Mouse (Mus musculus): ENCODE results near the gene Prrx2. TPM values are rescaled to one million over a fixed set of nuclear protein-coding genes. Genes with fewer than 3 reads are reported as not detected.
A peak's percentile ranks its signal among the peaks of the same experiment; 100 is the strongest.
"Not testable (repeated sequence)": the region's sequence is repeated elsewhere in the genome, so short reads cannot be mapped to it uniquely, and the experiment has no call there.

Prrx2 gene
- polyA plus RNA-seq, 1 experiment = not detected

GRCm38 (mm10) chr2:30904231-30904630, 69.5 kb downstream of the Prrx2 start:
- H3K27ac ChIP-seq (replicated peaks; ENCODE audit: low read depth, low read length) = no peak overlapping the region

GRCm38 (mm10) chr2:30904991-30905390, 70.2 kb downstream of the Prrx2 start:
- H3K27ac ChIP-seq (replicated peaks; ENCODE audit: low read depth, low read length) = no peak overlapping the region
- H3K4me1 ChIP-seq (ENCODE audit: control insufficient read depth, insufficient read depth, insufficient read length, low read length) = peaks cover 5% of the 10 kb centered on the region
- no peak overlapping the region for H3K4me3 ChIP-seq (ENCODE audit: insufficient read depth, low read depth, low read length)

More at GRCm38 (mm10) chr2:30904231-30904630, 69.5 kb downstream of the Prrx2 start:
- Histone ChIP-seq H3K4me3 (ENCODE audit: insufficient read depth, low read depth, low read length) (no peak overlapping the region), H3K4me1 (ENCODE audit: control insufficient read depth, insufficient read depth, insufficient read length, low read length) (peaks cover 5% of the 10 kb centered on the region)

- Histone ChIP-seq H3K4me1 (ENCODE audit: control insufficient read depth, insufficient read depth, insufficient read length, low read length) (peaks cover 5% of the 10 kb centered on the region), H3K4me3 (ENCODE audit: insufficient read depth, low read depth, low read length) (no peak overlapping the region), H3K27ac (replicated peaks; ENCODE audit: low read depth, low read length) (no peak overlapping the region)
Measured at GRCm38 (mm10) chr2:30905906-30906305, 71.1 kb downstream of the Prrx2 start.

- Histone ChIP-seq H3K27ac (replicated peaks; ENCODE audit: low read depth, low read length) (no peak overlapping the region), H3K4me1 (ENCODE audit: control insufficient read depth, insufficient read depth, insufficient read length, low read length) (peaks cover 5% of the 10 kb centered on the region)
Measured at GRCm38 (mm10) chr2:30906641-30907040, 71.9 kb downstream of the Prrx2 start.

GRCm38 (mm10) chr2:30912291-30912773, 77.6 kb downstream of the Prrx2 start:
- Histone ChIP-seq H3K4me1 (ENCODE audit: control insufficient read depth, insufficient read depth, insufficient read length, low read length) (peaks cover 12% of the 10 kb centered on the region), H3K4me3 (ENCODE audit: insufficient read depth, low read depth, low read length) (no peak overlapping the region), H3K27ac (replicated peaks; ENCODE audit: low read depth, low read length) (no peak overlapping the region)

More at GRCm38 (mm10) chr2:30906641-30907040, 71.9 kb downstream of the Prrx2 start:
- no peak overlapping the region for H3K4me3 ChIP-seq (ENCODE audit: insufficient read depth, low read depth, low read length)

GRCm38 (mm10) chr2:30913022-30913421, 78.2 kb downstream of the Prrx2 start:
- Histone ChIP-seq H3K4me1 (ENCODE audit: control insufficient read depth, insufficient read depth, insufficient read length, low read length) (peaks cover 12% of the 10 kb centered on the region), H3K27ac (replicated peaks; ENCODE audit: low read depth, low read length) (0 out of 2 replicates have a peak overlapping the region, but pooled peaks have one; percentile 8), H3K4me3 (ENCODE audit: insufficient read depth, low read depth, low read length) (no peak overlapping the region)

GRCm38 (mm10) chr2:30914836-30915235, 80.1 kb downstream of the Prrx2 start:
- Histone ChIP-seq H3K4me1 (ENCODE audit: control insufficient read depth, insufficient read depth, insufficient read length, low read length) (peaks cover 12% of the 10 kb centered on the region), H3K4me3 (ENCODE audit: insufficient read depth, low read depth, low read length) (no peak overlapping the region), H3K27ac (replicated peaks; ENCODE audit: low read depth, low read length) (no peak overlapping the region)

GRCm38 (mm10) chr2:30915376-30915775, 80.6 kb downstream of the Prrx2 start:
- Histone ChIP-seq H3K27ac (replicated peaks; ENCODE audit: low read depth, low read length) (no peak overlapping the region), H3K4me1 (ENCODE audit: control insufficient read depth, insufficient read depth, insufficient read length, low read length) (peaks cover 12% of the 10 kb centered on the region), H3K4me3 (ENCODE audit: insufficient read depth, low read depth, low read length) (no peak overlapping the region)

- H3K4me1 ChIP-seq (ENCODE audit: control insufficient read depth, insufficient read depth, insufficient read length, low read length) = peaks cover 12% of the 10 kb centered on the region
- H3K4me3 ChIP-seq (ENCODE audit: insufficient read depth, low read depth, low read length); H3K27ac ChIP-seq (replicated peaks; ENCODE audit: low read depth, low read length): not testable (repeated sequence)
Measured at GRCm38 (mm10) chr2:30915933-30916332, 81.2 kb downstream of the Prrx2 start.

GRCm38 (mm10) chr2:30917649-30918048, 82.9 kb downstream of the Prrx2 start:
- Histone ChIP-seq H3K4me3 (ENCODE audit: insufficient read depth, low read depth, low read length) (no peak overlapping the region), H3K4me1 (ENCODE audit: control insufficient read depth, insufficient read depth, insufficient read length, low read length) (peaks cover 8% of the 10 kb centered on the region), H3K27ac (replicated peaks; ENCODE audit: low read depth, low read length) (no peak overlapping the region)

GRCm38 (mm10) chr2:30918126-30918525, 83.4 kb downstream of the Prrx2 start:
- H3K27ac ChIP-seq (replicated peaks; ENCODE audit: low read depth, low read length) = no peak overlapping the region

GRCm38 (mm10) chr2:30918780-30919329, 84.1 kb downstream of the Prrx2 start:
- no peaks in the 10 kb centered on the region for H3K4me1 ChIP-seq (ENCODE audit: control insufficient read depth, insufficient read depth, insufficient read length, low read length)
- no peak overlapping the region for H3K27ac ChIP-seq (replicated peaks; ENCODE audit: low read depth, low read length)

More at GRCm38 (mm10) chr2:30918126-30918525, 83.4 kb downstream of the Prrx2 start:
- Histone ChIP-seq H3K4me1 (ENCODE audit: control insufficient read depth, insufficient read depth, insufficient read length, low read length) (peaks cover 4% of the 10 kb centered on the region), H3K4me3 (ENCODE audit: insufficient read depth, low read depth, low read length) (no peak overlapping the region)

GRCm38 (mm10) chr2:30920216-30920615, 85.4 kb downstream of the Prrx2 start:
- Histone ChIP-seq H3K4me1 (ENCODE audit: control insufficient read depth, insufficient read depth, insufficient read length, low read length) (no peaks in the 10 kb centered on the region), H3K27ac (replicated peaks; ENCODE audit: low read depth, low read length) (no peak overlapping the region), H3K4me3 (ENCODE audit: insufficient read depth, low read depth, low read length) (no peak overlapping the region)

More at GRCm38 (mm10) chr2:30918780-30919329, 84.1 kb downstream of the Prrx2 start:
- no peak overlapping the region for H3K4me3 ChIP-seq (ENCODE audit: insufficient read depth, low read depth, low read length)

- H3K4me1 ChIP-seq (ENCODE audit: control insufficient read depth, insufficient read depth, insufficient read length, low read length) = peaks cover 13% of the 10 kb centered on the region
- no peak overlapping the region for H3K27ac ChIP-seq (replicated peaks; ENCODE audit: low read depth, low read length)
- no peak overlapping the region for H3K4me3 ChIP-seq (ENCODE audit: insufficient read depth, low read depth, low read length)
Measured at GRCm38 (mm10) chr2:30923099-30923498, 88.3 kb downstream of the Prrx2 start.

GRCm38 (mm10) chr2:30925181-30925580, 90.4 kb downstream of the Prrx2 start:
- H3K27ac ChIP-seq (replicated peaks; ENCODE audit: low read depth, low read length) = no peak overlapping the region
- no peak overlapping the region for H3K4me3 ChIP-seq (ENCODE audit: insufficient read depth, low read depth, low read length)
- H3K4me1 ChIP-seq (ENCODE audit: control insufficient read depth, insufficient read depth, insufficient read length, low read length) = peaks cover 20% of the 10 kb centered on the region

GRCm38 (mm10) chr2:30926381-30926780, 91.6 kb downstream of the Prrx2 start:
- Histone ChIP-seq H3K4me1 (ENCODE audit: control insufficient read depth, insufficient read depth, insufficient read length, low read length) (peaks cover 20% of the 10 kb centered on the region), H3K27ac (replicated peaks; ENCODE audit: low read depth, low read length) (no peak overlapping the region), H3K4me3 (ENCODE audit: insufficient read depth, low read depth, low read length) (no peak overlapping the region)

All from brown adipose tissue, adult 24 weeks (tissue).